Mouse (Mus musculus): Measurements from ENCODE around the gene Fabp7.

Fabp7 gene

DNA sequence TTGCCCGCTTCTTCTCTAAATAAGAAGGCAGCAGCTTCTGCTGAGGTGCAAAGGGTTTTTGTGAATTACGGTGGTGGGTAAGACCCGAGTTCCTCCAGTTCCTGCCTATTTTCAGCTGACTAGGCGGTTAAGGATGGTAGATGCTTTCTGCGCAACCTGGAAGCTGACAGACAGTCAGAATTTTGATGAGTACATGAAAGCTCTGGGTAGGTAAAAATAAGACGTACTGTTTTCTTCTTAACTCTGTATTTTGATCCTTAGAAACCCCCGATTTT, at the start of gene Fabp7:
TSS of gene Fabp7 (plus strand) at position 6 of the 275 bp plus-strand sequence.
- no peak for DNase-seq (ENCODE audit: low spot score)

DNA sequence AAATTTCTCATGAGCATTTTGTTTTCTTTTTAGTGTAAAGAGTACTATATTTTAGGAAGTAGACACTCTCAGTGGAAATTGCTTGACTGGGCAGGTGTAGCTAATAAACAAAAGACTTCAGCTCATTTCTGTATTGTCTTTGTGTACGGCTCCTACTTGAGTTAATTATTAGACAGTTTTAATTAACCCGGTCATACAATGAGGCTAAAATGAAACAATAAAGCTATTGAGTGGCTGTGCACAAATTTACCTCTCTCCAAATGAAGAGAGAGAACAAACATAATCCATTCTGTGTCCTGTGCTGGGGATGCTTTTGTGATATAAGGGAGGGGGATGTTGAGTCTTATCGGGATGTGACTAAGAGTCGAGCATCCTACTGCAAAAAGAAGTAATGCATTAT, 43.9 kb upstream of the Fabp7 start:
- DNase-seq (ENCODE audit: low spot score): no peak

DNA sequence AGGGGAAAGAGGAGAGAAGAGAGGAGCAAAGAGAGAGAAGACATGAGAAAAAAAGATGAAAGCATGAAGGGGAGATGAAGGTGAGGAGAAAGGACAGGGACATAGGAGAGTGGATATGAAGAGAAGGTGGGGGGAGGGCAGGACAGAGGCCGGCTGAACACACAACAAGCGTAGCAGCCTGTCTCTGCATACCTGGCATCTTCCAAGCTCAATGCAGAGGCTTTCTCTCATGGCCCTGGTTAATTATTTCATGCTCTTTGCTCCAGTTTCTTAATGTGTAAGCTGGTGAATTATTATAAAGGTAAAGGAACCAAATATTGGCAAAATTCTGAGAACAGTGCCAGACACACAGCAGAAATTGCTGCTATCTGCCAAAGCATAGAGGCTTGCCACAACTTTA, 43.3 kb upstream of the Fabp7 start:
- DNase-seq (ENCODE audit: low spot score): no peak

DNA sequence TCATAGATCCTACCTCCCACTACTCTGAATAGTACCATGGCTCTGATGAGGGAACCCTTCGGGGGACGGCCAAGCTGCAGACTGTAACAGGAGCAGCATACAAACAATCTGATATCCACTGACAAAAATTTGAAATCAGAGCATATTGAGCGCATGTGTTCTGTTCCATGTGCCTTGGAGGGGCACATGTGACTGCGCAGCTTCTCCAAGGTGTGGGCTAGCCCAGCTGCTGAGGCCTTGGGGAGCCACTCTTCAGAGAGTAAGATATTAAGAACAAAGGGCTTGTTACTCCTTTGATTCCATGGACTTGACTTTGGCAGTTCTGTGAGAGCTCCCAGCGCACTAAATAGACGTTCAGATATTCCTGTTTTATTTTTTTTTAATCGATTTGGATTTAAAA, 41.6 kb upstream of the Fabp7 start:
- no peak for DNase-seq (ENCODE audit: low spot score)

DNA sequence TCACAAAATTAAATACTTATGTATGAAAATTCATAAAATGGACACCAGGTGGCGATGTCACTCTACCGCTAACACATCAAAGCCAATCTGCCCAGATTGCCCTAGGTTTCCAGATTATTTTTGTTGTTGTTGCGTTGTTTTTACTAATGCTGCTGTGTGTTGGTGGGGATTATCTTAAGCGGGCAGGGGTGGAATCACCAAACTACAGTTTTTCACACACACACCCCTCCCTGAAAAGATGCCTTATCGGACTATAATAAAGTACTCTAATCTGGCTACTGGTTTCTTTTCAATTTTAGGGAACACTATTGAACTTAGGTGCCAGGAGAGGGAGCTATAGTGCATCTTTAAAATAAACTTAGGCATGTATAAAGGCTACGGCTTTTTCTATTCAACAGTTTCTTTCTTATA, 41.1 kb upstream of the Fabp7 start:
- peak; percentile 21 for DNase-seq (ENCODE audit: low spot score)

DNA sequence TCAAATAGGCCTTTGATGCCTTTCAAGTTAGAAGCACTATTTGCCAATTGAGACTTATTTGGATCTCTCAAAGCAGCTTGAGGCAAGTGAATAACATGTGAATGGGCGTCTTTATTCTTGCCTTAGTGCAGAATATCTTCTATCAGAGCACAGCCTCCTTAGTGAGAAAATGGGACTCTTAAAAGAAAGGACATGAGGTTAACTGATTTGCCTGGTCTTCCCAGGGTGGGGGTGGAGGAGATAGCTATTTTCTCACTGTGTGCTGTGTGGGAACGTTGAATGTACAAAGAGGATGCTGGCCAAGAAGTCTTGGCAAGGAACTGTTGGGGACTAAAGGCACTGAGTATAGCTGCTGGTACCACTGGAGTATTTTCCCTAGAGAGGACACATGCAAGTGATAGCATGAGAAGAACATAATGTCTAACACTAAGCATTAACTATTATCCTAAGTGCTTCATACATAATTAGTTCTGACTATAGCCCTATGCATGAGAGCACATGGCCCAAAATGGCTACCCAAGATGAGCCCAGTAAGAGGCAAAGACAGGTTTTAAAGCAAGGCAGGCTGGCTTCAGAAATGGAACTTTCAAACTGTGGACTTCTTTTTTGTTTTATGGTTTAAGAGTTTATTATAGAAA, 40.4 kb upstream of the Fabp7 start:
- no peak for DNase-seq (ENCODE audit: low spot score)

DNA sequence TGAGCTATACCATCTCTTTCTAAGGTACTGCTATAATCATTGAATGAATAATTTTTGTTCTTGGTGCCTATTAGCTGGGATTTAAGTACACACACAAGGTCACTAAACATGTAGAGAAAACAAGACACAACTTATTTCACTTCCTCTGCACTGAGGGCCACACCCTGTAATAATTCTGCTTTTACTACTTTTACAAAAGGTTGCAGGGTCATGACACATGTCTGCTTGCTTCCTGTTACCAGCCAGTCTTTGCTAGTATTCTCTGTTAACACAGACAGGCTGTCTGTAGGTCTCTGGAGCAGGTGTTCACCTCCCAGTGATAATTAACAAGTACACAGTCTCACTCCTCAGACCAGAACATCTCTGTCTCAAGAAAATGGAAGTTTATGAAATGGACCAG, 39.2 kb upstream of the Fabp7 start:
- no peak for DNase-seq (ENCODE audit: low spot score)

DNA sequence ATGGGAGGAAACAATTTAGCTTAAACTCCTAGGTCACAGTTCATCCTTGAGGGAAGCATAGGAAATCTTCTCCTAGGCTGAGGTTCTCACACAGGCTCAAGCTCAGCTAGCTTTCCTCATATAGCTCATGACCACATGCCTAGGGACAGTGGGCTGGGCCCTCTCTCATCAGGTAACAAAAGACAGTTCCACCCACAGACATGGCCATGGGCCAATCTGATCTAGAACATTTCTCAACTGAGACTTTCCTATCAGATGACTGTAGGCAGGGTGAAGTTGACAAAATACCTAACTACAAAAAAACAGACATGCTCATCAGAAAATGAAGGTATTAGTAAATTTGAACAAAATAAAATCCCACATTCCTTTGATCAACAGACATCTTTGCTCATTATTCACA, 37.6 kb upstream of the Fabp7 start:
- DNase-seq (ENCODE audit: low spot score): no peak

DNA sequence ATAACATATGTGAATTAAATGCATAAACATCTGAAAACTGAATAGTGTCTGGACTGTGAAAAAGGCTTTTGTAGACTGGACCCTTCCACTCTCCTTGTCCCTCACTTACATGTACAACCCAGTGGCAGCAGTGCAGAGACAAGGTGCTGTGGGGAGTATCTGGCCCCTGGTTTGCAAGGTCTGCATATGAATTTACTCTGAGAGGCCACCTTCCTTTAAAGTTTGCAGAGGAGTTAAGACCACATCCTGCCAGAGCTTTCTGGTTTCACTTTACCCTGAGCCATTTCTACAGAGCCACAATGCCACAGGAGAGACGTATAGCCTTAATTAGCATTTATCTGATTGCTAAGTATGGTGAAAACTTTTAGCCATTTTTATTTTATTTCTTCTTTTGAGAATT, 31.3 kb upstream of the Fabp7 start:
- no peak for DNase-seq (ENCODE audit: low spot score)

DNA sequence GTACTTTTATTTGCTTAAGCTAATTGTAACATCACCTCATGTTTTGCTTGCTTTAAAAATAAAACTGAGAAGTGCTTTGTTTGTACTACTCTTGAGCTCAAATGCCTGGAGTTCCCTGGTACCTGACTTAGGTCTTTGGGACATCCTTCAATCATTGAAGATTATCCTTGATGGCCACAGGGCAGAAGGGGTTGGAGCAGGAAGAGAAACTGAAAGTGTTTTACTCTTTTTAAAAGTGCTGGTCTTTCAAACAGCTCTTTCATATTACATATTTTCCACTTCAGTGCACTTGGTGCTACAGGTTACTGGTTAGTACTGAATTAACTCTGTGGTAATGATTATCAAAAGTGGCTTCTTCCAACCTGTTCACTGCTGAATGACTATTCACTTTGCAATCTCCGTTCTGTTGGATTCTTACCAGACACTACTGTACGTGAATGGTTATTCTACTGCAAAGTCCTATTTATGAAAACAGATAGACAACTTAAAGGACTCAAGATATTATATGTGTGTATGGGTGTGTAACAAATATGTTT, 29.4 kb upstream of the Fabp7 start:
- no peak for DNase-seq (ENCODE audit: low spot score)

DNA sequence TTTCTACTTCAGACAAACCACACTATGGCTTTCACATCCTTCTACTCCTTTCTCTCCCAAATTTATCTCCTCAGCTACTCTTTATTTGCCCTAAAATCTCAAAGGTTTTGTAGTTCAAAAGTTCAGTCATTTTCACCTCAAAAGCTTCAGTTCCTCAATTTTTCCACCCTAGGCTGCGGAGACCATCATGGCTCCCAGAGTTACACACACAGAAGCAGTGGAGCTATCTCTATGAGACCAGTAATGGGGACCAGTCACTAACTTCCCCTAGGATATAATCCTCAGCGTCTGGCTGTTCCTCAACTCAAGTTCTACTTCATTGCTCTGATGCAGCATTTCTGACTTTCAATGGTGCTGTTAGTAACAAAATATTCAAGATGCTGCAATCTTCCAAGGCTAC, 25.7 kb upstream of the Fabp7 start:
- no peak for DNase-seq (ENCODE audit: low spot score)

DNA sequence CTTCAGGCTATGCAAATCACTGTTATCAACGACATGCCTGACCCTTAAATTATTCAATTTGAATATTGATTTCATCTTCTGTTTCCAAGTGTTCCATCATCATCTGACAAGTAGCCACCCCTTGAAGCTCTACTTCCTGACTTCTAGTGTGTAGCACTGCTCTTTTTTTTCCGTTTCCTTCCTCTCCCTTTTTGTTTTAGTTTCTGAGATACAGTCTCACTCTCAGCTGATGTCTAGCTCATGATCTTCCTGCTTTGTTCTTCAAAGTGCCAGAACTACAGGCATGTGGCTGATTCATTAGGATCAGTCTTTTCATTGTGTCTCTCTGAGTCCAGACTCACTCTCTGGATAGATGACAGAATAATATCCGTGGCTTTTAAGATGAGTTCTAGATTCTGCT, 24.0 kb upstream of the Fabp7 start:
- no peak for DNase-seq (ENCODE audit: low spot score)

DNA sequence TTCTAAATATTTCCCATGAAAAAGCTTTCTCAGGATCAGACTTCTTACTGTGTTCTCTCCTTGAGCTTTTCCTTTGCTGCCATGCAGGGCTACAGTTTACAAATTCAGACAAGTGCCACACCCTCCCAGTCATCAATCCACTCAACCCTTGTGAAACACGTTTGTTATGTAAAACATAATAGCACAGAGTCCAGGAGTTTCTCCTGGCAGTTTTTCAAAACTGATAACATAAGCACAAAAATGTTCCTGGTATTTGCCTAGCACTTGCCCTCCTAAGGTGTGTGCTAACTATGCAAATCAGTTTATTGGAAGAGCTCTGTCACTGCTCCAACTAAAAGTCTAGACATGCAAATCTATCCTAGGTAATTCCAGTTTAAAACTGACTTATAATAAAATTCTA, 21.6 kb upstream of the Fabp7 start:
- DNase-seq (ENCODE audit: low spot score): no peak

DNA sequence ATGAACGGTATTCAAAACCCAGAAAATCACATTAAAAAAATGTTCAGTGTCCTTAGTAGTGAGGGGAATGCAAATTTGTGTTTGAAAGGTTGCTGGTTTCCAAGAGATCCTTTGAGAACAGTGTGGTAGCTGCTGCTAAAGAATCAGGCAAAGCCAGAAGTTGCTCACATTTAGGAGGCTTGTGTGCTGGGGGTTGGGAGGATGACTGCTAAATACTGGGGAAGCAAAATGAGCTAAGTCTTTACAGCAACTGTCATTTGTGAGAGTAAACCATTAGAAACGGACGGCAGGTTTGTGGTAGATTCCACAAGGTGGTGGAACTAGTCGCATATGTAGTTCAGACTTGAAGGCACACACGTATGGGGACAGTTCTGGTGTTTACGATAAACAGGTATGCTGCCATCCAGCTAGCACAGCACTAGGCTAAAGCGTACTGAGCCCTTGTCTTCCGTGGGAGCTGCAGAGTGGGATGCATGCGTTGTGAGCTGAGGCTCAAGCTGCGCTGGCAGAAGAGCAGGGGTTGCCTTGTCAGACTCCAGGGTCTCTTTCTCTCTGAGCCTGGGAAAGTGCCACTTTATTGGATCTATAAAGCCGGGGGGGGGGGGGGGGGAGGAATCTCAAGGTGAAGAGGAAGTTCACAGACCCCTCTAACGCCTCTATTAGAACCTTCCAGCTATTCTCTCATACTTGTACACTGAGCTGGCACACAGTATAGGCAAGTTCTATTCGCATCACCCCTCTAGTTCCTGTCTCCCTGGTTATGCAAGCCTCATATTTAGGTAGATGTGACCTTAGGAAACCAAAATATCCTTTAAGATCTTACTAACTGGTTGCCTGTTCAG, 1.2 kb upstream of the Fabp7 start:
- DNase-seq (ENCODE audit: low spot score): no peak

DNA sequence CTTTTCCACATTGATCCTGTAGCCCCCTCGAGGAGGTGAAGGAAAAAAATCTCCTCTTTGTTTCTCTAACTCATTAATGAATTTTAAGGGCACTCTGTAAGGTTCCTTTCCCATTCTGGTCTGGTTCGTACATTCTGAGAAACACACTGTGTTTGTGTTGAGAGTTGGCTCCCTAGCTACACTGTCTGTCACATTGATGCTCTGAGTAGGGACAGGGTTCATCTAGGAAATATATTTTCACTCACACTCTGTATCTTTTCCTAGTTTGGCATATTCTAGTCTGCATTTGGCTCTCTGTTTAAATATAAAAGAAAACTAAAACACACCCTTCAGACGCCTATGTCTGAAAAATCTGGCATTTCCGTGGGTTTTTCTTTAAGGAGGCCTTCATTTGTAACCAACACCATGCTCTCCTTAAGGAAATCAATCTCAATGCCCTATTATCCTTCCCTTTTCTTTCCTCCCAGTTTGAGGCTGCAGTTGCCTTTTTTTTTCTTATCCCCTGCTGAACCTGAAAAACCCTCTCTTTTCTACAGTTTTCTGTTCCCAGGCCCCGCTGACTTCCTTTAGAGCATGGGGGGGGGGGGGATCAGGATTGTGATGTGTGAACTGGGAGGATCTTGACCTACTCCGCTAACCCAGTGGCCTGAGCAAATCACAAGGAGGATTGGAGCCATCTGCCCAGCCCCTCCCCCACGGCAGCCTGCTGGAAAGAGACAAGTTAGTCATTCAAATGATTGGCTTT, 378 bp upstream of the Fabp7 start:
- DNase-seq (ENCODE audit: low spot score): peak; percentile 21

DNA sequence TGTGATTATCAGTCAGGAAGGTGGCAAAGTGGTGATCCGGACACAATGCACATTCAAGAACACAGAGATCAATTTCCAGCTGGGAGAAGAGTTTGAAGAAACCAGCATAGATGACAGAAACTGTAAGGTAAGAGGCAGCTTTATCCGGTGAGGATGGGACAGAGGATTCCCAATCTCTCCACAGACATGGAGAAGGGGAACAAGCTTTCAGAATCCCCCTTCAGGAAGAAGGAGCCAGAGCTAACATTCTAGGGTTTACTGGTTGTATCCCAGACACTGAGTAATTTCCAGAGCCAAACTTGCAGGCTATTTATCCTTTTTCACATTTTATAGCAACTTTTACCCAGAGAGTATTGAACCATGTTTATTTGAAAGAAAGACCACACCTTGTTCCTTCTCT, 871 bp downstream of the Fabp7 start:
- no peak for DNase-seq (ENCODE audit: low spot score)

DNA sequence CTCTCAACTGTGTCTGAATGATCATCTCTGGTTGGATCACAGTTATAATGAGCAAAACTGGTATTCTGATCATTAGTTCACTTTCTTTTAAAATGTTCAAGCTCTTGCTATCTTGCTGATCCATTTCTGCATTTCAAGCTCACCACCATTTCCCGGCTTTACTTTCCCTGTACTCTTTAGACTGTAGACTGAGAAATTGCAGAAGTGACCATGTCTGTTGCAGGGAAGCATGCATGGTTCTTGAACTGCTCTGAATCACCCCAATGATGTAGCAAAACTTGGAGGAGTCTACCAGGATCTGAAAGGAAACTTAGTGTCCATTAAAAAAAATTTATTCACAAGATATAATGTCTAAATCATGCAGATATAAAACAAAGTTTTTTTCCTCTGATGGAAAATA, 8.3 kb downstream of the Fabp7 start:
- DNase-seq (ENCODE audit: low spot score): no peak

DNA sequence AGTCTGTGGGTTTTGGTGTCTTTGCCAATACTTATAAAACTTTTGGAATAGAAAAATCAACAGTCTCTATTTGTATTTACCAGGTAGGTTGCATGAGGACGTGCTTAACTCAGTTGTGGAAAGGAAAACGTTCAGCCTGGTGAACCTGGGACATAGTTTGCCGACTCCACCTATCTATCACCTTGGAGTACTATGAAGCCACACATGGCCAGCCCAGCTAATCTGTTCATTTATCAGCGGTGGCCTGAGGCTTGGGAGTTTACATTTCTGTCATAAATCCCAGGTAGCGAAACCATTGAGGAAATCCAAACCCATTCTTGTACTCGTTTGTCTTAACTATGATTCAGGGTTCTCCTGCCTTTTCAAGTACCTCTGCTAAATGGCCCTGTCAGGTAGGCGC, 9.3 kb downstream of the Fabp7 start, which contains the start of gene Smpdl3a:
TSS of gene Smpdl3a (plus strand) at position 318 of the 400 bp plus-strand sequence.
- DNase-seq (ENCODE audit: low spot score): no peak

DNA sequence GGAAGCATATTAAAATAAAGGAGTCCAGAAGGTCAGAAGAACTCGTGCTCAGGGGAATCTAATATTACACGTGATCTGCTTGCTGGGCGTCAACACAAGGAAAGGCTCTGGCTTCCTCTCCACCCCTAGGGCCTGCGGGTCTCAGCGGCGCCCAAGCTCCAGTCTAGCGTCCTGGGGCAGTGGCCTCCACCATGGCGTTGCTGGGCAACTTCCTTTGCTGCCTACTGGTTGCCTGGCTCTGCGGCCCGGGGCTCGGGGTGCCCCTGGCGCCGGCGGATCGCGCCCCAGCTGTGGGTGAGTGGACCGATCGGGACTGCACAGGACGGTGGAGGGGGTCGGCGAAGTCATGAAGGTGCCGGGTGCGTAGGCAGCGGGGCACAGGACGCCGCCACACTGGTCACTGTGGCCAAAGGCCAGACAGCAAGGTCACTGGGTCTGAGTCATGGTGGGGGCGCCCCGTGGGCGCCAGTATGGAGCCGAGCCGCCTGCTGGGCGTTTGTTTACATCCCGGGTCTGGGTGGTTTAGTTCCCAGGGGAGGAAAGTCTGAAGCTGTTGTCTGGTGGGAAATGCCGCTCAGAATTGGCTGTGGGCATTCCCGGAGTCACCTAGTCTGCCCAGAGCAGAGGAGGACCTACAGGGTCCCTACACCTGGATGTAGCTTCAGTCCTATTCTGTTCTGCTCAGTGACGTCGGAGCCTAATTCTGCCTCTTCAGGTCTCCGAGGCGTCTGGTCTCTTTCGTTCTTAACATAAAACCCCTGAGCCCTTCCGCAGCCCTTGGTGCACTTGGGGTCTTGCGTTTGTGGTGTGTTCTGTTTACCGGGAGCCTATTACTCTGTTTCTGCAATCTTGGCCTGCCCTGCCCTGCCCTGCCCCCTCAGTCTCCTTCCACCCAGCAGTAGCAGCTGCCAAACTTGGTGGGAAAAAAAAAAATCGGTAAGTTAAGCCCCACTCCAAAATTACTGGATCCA, 10.1 kb downstream of the Fabp7 start:
- peak; percentile 28 for DNase-seq (ENCODE audit: low spot score)

DNA sequence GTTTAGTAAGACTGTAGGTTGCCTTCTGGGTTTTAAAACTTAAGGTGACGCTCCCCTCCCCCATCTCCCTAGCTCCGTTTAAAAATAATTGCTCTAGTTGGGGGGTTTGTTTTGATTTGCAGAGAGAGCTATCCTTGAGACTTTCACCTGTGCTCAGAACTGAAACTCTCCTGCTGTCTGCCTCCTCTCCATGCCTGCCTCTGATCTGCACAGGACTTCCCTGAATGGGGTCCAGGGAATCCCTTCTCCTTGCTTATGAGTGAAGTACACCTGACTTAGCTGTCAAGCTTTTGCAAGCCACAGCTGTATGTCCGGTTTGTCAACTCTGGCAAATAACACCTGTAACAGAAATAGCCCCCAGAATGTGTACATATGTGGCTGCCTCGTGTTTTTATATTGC, 10.9 kb downstream of the Fabp7 start:
- DNase-seq (ENCODE audit: low spot score): no peak

DNA sequence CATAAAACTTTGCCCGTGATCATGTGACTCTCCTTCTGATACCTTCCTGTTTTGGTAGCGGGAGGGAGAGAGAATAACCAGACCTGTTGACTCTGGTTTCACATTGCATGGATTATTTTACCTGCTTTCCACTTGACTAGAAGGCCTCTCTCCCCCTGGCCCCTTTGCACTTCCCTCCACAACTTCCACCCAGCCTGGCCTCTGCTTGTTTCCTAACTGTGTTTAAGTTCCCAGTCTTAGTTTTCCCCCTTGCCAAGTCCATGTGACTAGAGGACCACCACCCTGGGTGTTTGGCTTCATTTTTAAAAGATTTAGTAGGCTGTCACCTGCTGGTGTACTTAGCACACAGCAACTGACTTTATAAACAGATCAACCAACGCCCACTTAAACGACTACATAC, 11.4 kb downstream of the Fabp7 start:
- no peak for DNase-seq (ENCODE audit: low spot score)

DNA sequence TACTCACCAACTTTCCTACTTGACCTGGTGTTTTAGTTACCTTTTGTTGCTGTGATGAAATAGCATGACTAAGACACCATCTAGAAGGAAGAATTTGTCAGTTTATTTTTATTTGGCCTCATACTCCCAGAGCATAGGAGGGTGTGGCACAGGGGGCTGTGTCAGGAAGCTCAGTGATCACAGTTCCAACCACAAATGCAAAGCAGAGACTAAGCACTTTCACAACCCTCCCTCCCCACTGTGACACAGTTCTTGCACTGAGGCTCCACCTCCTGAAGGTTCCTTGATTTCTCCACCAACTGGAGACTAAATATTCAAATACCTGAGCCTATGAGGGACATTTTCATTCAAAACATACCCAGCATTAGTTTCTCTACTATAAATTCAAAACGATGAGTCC, 14.8 kb downstream of the Fabp7 start:
- no peak for DNase-seq (ENCODE audit: low spot score)
